23 mouse cellular contexts compared by ENCODE assay signal in genomic region chr15:103039609-103040008, GRCm38 (mm10). TPM values are rescaled to one million over a fixed set of nuclear protein-coding genes. Genes with fewer than 3 reads are reported as not detected.
DNase-seq lines count a peak whose midpoint lies in the region; ATAC-seq and TF ChIP-seq lines count a peak whose summit lies in the region.
"Had no signal": no experiment of that assay in that cellular context is flagged by ENCODE, and none has a peak within 500 bp of the region (broad histone marks: within the 10 kb centered on the region; RNA-seq: fewer than 3 reads in every experiment).

No protein-coding gene starts in this region.

- H3K9me3 ChIP-seq in kidney, embryonic 14.5 days (ENCODE audit: control insufficient read depth, low read length): no peaks in the 10 kb centered on the region
- no peaks in the 10 kb centered on the region for H3K9me3 ChIP-seq in hindbrain, embryonic 11.5 days (ENCODE audit: control insufficient read depth, low read length)
- no peaks in the 10 kb centered on the region for H3K9me3 ChIP-seq in hindbrain, postnatal 0 days (ENCODE audit: low read length)
- H3K9me3 ChIP-seq in stomach, embryonic 14.5 days (ENCODE audit: control insufficient read depth, low read depth, low read length): no peaks in the 10 kb centered on the region
- H3K9me3 ChIP-seq: intestine, embryonic 15.5 days; limb, embryonic 15.5 days; megakaryocyte, embryonic 14.5 days had no signal

- no peaks in the 10 kb centered on the region for H3K36me3 ChIP-seq in kidney, embryonic 14.5 days (ENCODE audit: control insufficient read depth, insufficient read depth, low read length)
- H3K36me3 ChIP-seq in hindbrain, embryonic 11.5 days (ENCODE audit: control insufficient read depth, insufficient read depth, low read length): no peaks in the 10 kb centered on the region
- H3K36me3 ChIP-seq in hindbrain, postnatal 0 days (ENCODE audit: insufficient read depth, low read length): no peaks in the 10 kb centered on the region
- H3K36me3 ChIP-seq in stomach, embryonic 14.5 days (ENCODE audit: control insufficient read depth, insufficient read depth, low read length): no peaks in the 10 kb centered on the region
- H3K36me3 ChIP-seq: intestine, embryonic 15.5 days; limb, embryonic 15.5 days had no signal

- H3K27me3 ChIP-seq in kidney, embryonic 14.5 days (ENCODE audit: control insufficient read depth, insufficient read depth, low read length): no peaks in the 10 kb centered on the region; the same call in 1 of the 2 replicates
- H3K27me3 ChIP-seq in hindbrain, embryonic 11.5 days (ENCODE audit: control insufficient read depth, insufficient read depth, low read length): peaks cover 91% of the 10 kb centered on the region
- H3K27me3 ChIP-seq in hindbrain, postnatal 0 days (ENCODE audit: insufficient read depth, low read length): peaks cover 86% of the 10 kb centered on the region
- H3K27me3 ChIP-seq in stomach, embryonic 14.5 days (ENCODE audit: control insufficient read depth, insufficient read depth, low read length): no peaks in the 10 kb centered on the region

- TF ChIP-seq CTCF in hindbrain, postnatal 0 days (IDR thresholded peaks at IDR 0.05; ENCODE audit: low read depth): no peak

- 21% methylated on average over 3 of the region's 3 CpGs for WGBS in kidney, embryonic 14.5 days
- WGBS in hindbrain, embryonic 11.5 days: 6% methylated on average over 3 of the region's 3 CpGs
- WGBS in hindbrain, postnatal 0 days: 3% methylated on average over 3 of the region's 3 CpGs
- 16% methylated on average over 3 of the region's 3 CpGs for WGBS in stomach, embryonic 14.5 days

- 0 out of 2 replicates have a peak overlapping the region, but pooled peaks have one; percentile 24 for H3K27ac ChIP-seq in kidney, embryonic 14.5 days (ENCODE audit: low read depth, low read length)
- H3K27ac ChIP-seq in hindbrain, embryonic 11.5 days (ENCODE audit: low read depth, low read length): peak overlapping the region; percentile 73
- H3K27ac ChIP-seq in hindbrain, postnatal 0 days: no peak overlapping the region
- H3K27ac ChIP-seq in stomach, embryonic 14.5 days (ENCODE audit: low read length): peak overlapping the region; percentile 81
- H3K27ac ChIP-seq: intestine, embryonic 15.5 days; limb, embryonic 15.5 days had no signal

- 0 out of 2 replicates have a peak overlapping the region, but pooled peaks have one; percentile 25 for H3K9ac ChIP-seq in kidney, embryonic 14.5 days (ENCODE audit: low read depth, low read length)
- H3K9ac ChIP-seq in hindbrain, embryonic 11.5 days (ENCODE audit: low read depth, low read length): peak overlapping the region; percentile 51
- H3K9ac ChIP-seq in hindbrain, postnatal 0 days (replicated peaks; ENCODE audit: low read length): no peak overlapping the region
- H3K9ac ChIP-seq in stomach, embryonic 14.5 days (replicated peaks; ENCODE audit: low read depth, low read length): no peak overlapping the region
- H3K9ac ChIP-seq: intestine, embryonic 15.5 days; limb, embryonic 15.5 days had no signal

- H3K4me2 ChIP-seq in kidney, embryonic 14.5 days (replicated peaks; ENCODE audit: low read depth, low read length): no peak overlapping the region
- peak overlapping the region; percentile 49 for H3K4me2 ChIP-seq in hindbrain, embryonic 11.5 days (replicated peaks; ENCODE audit: low read depth, low read length)
- H3K4me2 ChIP-seq in hindbrain, postnatal 0 days (ENCODE audit: low read depth, low read length): peak overlapping the region; percentile 16; the same call in 1 of the 2 replicates
- H3K4me2 ChIP-seq in stomach, embryonic 14.5 days (replicated peaks; ENCODE audit: low read depth, low read length): peak overlapping the region; percentile 76; the same call in 1 of the 2 replicates
- H3K4me2 ChIP-seq: limb, embryonic 15.5 days had no signal

- H3K4me3 ChIP-seq in kidney, embryonic 14.5 days (ENCODE audit: low read length): no peak overlapping the region
- peak overlapping the region; percentile 51 for H3K4me3 ChIP-seq in hindbrain, embryonic 11.5 days (ENCODE audit: low read depth, low read length)
- no peak overlapping the region for H3K4me3 ChIP-seq in hindbrain, postnatal 0 days (ENCODE audit: low read length)
- no peak overlapping the region for H3K4me3 ChIP-seq in stomach, embryonic 14.5 days (ENCODE audit: low read depth, low read length)
- H3K4me3 ChIP-seq: intestine, embryonic 15.5 days; limb, embryonic 15.5 days; megakaryocyte, embryonic 14.5 days had no signal

- DNase-seq in kidney, postnatal 4 days: no peak
- no peak for DNase-seq in hindbrain, embryonic 11.5 days (ENCODE audit: low spot score)
- peak; percentile 51 for DNase-seq in hindbrain, postnatal 0 days (ENCODE audit: low spot score)
- DNase-seq in gastrocnemius, postnatal 4 days (ENCODE audit: low spot score in 2 of 2): no peak
- no peak for DNase-seq in right cerebral cortex, postnatal 10 days (ENCODE audit: low spot score in 2 of 2)
- DNase-seq: adrenal gland, postnatal 25 days; cerebellum, postnatal 25 days; gastrocnemius, postnatal 14 days; kidney, postnatal 25 days; lung, postnatal 10 days; thymus, postnatal 4 days had no signal

- ATAC-seq in kidney, embryonic 14.5 days (ENCODE audit: low FRiP score, low TSS enrichment): no peak
- ATAC-seq in hindbrain, embryonic 11.5 days (ENCODE audit: low FRiP score): no peak
- ATAC-seq in hindbrain, postnatal 0 days: no peak
- ATAC-seq in stomach, embryonic 14.5 days (ENCODE audit: insufficient number of reproducible peaks, insufficient read depth, low FRiP score, low read depth): no peak
- ATAC-seq in inflammation-experienced regulatory T-cells, adult 6 months: no peak
- ATAC-seq: intestine, embryonic 15.5 days had no signal

- H3K4me1 ChIP-seq in kidney, embryonic 14.5 days (ENCODE audit: control insufficient read depth, insufficient read depth, low read length): peaks cover 57% of the 10 kb centered on the region
- no peaks in the 10 kb centered on the region for H3K4me1 ChIP-seq in hindbrain, embryonic 11.5 days (replicated peaks; ENCODE audit: control insufficient read depth, insufficient read depth, low read length)
- H3K4me1 ChIP-seq in hindbrain, postnatal 0 days (ENCODE audit: insufficient read depth, low read length): no peaks in the 10 kb centered on the region
- peaks cover 45% of the 10 kb centered on the region for H3K4me1 ChIP-seq in stomach, embryonic 14.5 days (ENCODE audit: control insufficient read depth, insufficient read depth, low read length)

RNA-seq across cellular contexts. Expression of gene Hoxc4, which starts 20.9 kb away (rescaled TPM):
- polyA plus RNA-seq in kidney, embryonic 14.5 days (2014; fragmentation: Nextera tagmentation; extraction: Ambion mirVana): 7.4 and 8.6 TPM in 2 replicates
- 37.3 and 37.8 TPM in 2 replicates for polyA plus RNA-seq in hindbrain, embryonic 11.5 days (2014; fragmentation: Nextera tagmentation; extraction: Ambion mirVana)
- 12.5 and 13.1 TPM in 2 replicates for total RNA-seq in hindbrain, postnatal 0 days (2014; rRNA removed)
- 33.0 and 35.4 TPM in 2 replicates for polyA plus RNA-seq in hindbrain, postnatal 0 days (2015; fragmentation: Nextera tagmentation; extraction: Ambion mirVana)
- 23.4 and 26.5 TPM in 2 replicates for polyA plus RNA-seq in stomach, embryonic 14.5 days (2014; fragmentation: Nextera tagmentation; extraction: Ambion mirVana)
- 1 to 10 TPM; 6.9 to 8.2 TPM for total RNA-seq in gastrocnemius, postnatal 4 days (2021)
- polyA plus RNA-seq in inflammation-experienced regulatory T-cells, adult 6 months (2017; shearing (Covaris generic)): not detected
- total RNA-seq: layer of hippocampus, postnatal 14 days; left cerebral cortex, postnatal 14 days had no signal
- polyA plus RNA-seq: forebrain, embryonic 11.5 days; heart, postnatal 0 days had no signal

RNA-seq across cellular contexts. Expression of gene Hoxc6, which starts 41.6 kb away (rescaled TPM):
- polyA plus RNA-seq in kidney, embryonic 14.5 days (2014; fragmentation: Nextera tagmentation; extraction: Ambion mirVana): 12.3 and 16.1 TPM in 2 replicates
- polyA plus RNA-seq in hindbrain, embryonic 11.5 days (2014; fragmentation: Nextera tagmentation; extraction: Ambion mirVana): 0.45 and 5.4 TPM in 2 replicates
- 0.43 and 1.4 TPM in 2 replicates for total RNA-seq in hindbrain, postnatal 0 days (2014; rRNA removed)
- polyA plus RNA-seq in hindbrain, postnatal 0 days (2015; fragmentation: Nextera tagmentation; extraction: Ambion mirVana): 0.59 and 1.2 TPM in 2 replicates
- 4.8 and 5.5 TPM in 2 replicates for polyA plus RNA-seq in stomach, embryonic 14.5 days (2014; fragmentation: Nextera tagmentation; extraction: Ambion mirVana)
- total RNA-seq in gastrocnemius, postnatal 4 days (2021): 10 to 100 TPM; 12.7 to 12.8 TPM
- polyA plus RNA-seq in inflammation-experienced regulatory T-cells, adult 6 months (2017; shearing (Covaris generic)): not detected
- total RNA-seq: layer of hippocampus, postnatal 14 days; left cerebral cortex, postnatal 14 days had no signal
- polyA plus RNA-seq: forebrain, embryonic 11.5 days; heart, postnatal 0 days; liver, embryonic 16.5 days had no signal

RNA-seq across cellular contexts. Expression of gene Hoxc8, which starts 49.2 kb away (rescaled TPM):
- 12.6 and 13.8 TPM in 2 replicates for polyA plus RNA-seq in kidney, embryonic 14.5 days (2014; fragmentation: Nextera tagmentation; extraction: Ambion mirVana)
- not detected in 2 replicates for polyA plus RNA-seq in hindbrain, embryonic 11.5 days (2014; fragmentation: Nextera tagmentation; extraction: Ambion mirVana)
- 0.26 TPM in 1 of 2 replicates, not detected in the other for total RNA-seq in hindbrain, postnatal 0 days (2014; rRNA removed)
- polyA plus RNA-seq in hindbrain, postnatal 0 days (2015; fragmentation: Nextera tagmentation; extraction: Ambion mirVana): not detected in 2 replicates
- polyA plus RNA-seq in stomach, embryonic 14.5 days (2014; fragmentation: Nextera tagmentation; extraction: Ambion mirVana): 1.0 and 1.1 TPM in 2 replicates
- total RNA-seq in gastrocnemius, postnatal 4 days (2021): 1 to 10 TPM; 3.2 to 3.3 TPM
- under 1 TPM in 1 of 3 experiments, not detected in 2; 0.20 TPM for polyA plus RNA-seq in inflammation-experienced regulatory T-cells, adult 6 months (2017; shearing (Covaris generic))
- total RNA-seq: layer of hippocampus, postnatal 14 days; left cerebral cortex, postnatal 14 days had no signal
- polyA plus RNA-seq: embryonic facial prominence, embryonic 14.5 days; forebrain, embryonic 11.5 days; heart, postnatal 0 days; liver, embryonic 16.5 days had no signal

Comparison
In these comparisons a context has a peak if more than half of its experiments do, and no peak if none do; other contexts are left out.
1. H3K9ac ChIP-seq: peak in kidney, embryonic 14.5 days (single experiment) and hindbrain, embryonic 11.5 days (single experiment); none in hindbrain, postnatal 0 days (single experiment) and stomach, embryonic 14.5 days (single experiment).